Comparison of ENCODE assay signal across 1 mouse cellular context in genomic region chr2:155523706-155524105, GRCm38 (mm10).
TF ChIP-seq lines count a peak whose summit lies in the region.

No protein-coding gene starts in this region.

TF ChIP-seq in MEL, 35 proteins besides CTCF, POLR2A, EP300 and RAD21 (continued from another document):
- no peak for TF ChIP-seq MYB (IDR thresholded peaks at IDR 0.05; ENCODE audit: low read depth, low read length)
- peak; percentile 41; the same call in 1 of the 2 replicates for TF ChIP-seq HCFC1 (IDR thresholded peaks at IDR 0.05; ENCODE audit: low read depth, low read length)
- TF ChIP-seq POLR2AphosphoS5 (IDR thresholded peaks at IDR 0.05; ENCODE audit: borderline replicate concordance, low read depth, low read length) = no peak
- TF ChIP-seq ZMIZ1 (IDR thresholded peaks at IDR 0.05; ENCODE audit: low read depth, low read length) = no peak
- TF ChIP-seq MYC (IDR thresholded peaks at IDR 0.05; ENCODE audit: low read depth, low read length) = peak; percentile 75
- TF ChIP-seq ZKSCAN1 (IDR thresholded peaks at IDR 0.05; ENCODE audit: low read depth, low read length) = no peak
- peak; percentile 79; the same call in 1 of the 2 replicates for TF ChIP-seq BHLHE40 (IDR thresholded peaks at IDR 0.05; ENCODE audit: borderline replicate concordance, low read depth, low read length)
- no peak for TF ChIP-seq USF2 (IDR thresholded peaks at IDR 0.05; ENCODE audit: borderline replicate concordance in 1 of 2, insufficient read depth in 1 of 2, low read depth in 1 of 2, low read length in 2 of 2)
- TF ChIP-seq TAL1 (IDR thresholded peaks at IDR 0.05; ENCODE audit: low read length) = no peak
TF ChIP-seq in MEL: peak in this region for 18.
